Mouse (Mus musculus): ENCODE results near the gene 1810049J17Rik. TPM values are rescaled to one million over a fixed set of nuclear protein-coding genes. Genes with fewer than 3 reads are reported as not detected.
A peak's percentile ranks its signal among the peaks of the same experiment; 100 is the strongest.

1810049J17Rik gene
- total RNA-seq, 2 experiments from 2014 or later: 0.65 TPM; not detected in 1

GRCm38 (mm10) chr15:12314584-12314983 lies 7.1 kb downstream of the 1810049J17Rik start:
- no peak for DNase-seq
- intact Hi-C loops (cut with DNase I): no loop called here

- no peak for DNase-seq
- intact Hi-C loops (cut with DNase I): no loop called here
These were observed 8.4 kb downstream of the 1810049J17Rik start for GRCm38 (mm10) chr15:12313255-12313654.

GRCm38 (mm10) chr15:12311465-12311864 lies 10.2 kb downstream of the 1810049J17Rik start:
- intact Hi-C loops (cut with DNase I): no loop called here
- no peak for DNase-seq

GRCm38 (mm10) chr15:12310676-12311075 lies 11.0 kb downstream of the 1810049J17Rik start:
- no peak for DNase-seq
- intact Hi-C loops (cut with DNase I): no loop called here

- intact Hi-C loops (cut with DNase I): no loop called here
- DNase-seq: no peak
These were observed 13.2 kb downstream of the 1810049J17Rik start for GRCm38 (mm10) chr15:12308539-12308938.

- intact Hi-C loops (cut with DNase I): no loop called here
- DNase-seq: peak in 1 of 2 experiments; percentile 16
These were observed 14.6 kb downstream of the 1810049J17Rik start for GRCm38 (mm10) chr15:12307114-12307513.

- peak; percentile 41 to 43 for DNase-seq
- intact Hi-C loops (cut with DNase I): no loop called here
These were observed 15.3 kb downstream of the 1810049J17Rik start for GRCm38 (mm10) chr15:12306188-12307071.

- intact Hi-C loops (cut with DNase I): no loop called here
- no peak for DNase-seq
These were observed 19.9 kb downstream of the 1810049J17Rik start for GRCm38 (mm10) chr15:12301771-12302170.

- DNase-seq: no peak
- intact Hi-C loops (cut with DNase I): no loop called here
These were observed 23.4 kb downstream of the 1810049J17Rik start for GRCm38 (mm10) chr15:12298231-12298737.

- intact Hi-C loops (cut with DNase I): no loop called here
- no peak for DNase-seq
These were observed 25.5 kb downstream of the 1810049J17Rik start for GRCm38 (mm10) chr15:12296228-12296627.

- intact Hi-C loops (cut with DNase I): no loop called here
- DNase-seq: no peak
These were observed 29.9 kb downstream of the 1810049J17Rik start for GRCm38 (mm10) chr15:12291757-12292156.

GRCm38 (mm10) chr15:12290330-12290729 lies 31.4 kb downstream of the 1810049J17Rik start:
- DNase-seq: no peak
- intact Hi-C loops (cut with DNase I): no loop called here

GRCm38 (mm10) chr15:12285535-12285809 lies 36.2 kb downstream of the 1810049J17Rik start:
- no peak for DNase-seq

GRCm38 (mm10) chr15:12284794-12285534 lies 36.7 kb downstream of the 1810049J17Rik start:
- intact Hi-C loops (cut with DNase I): no loop called here
- DNase-seq: peak; percentile 16 to 25

More at GRCm38 (mm10) chr15:12285535-12285809, 36.2 kb downstream of the 1810049J17Rik start:
- intact Hi-C loops (cut with DNase I): no loop called here

GRCm38 (mm10) chr15:12279816-12280215 lies 41.9 kb downstream of the 1810049J17Rik start:
- intact Hi-C loops (cut with DNase I): loop anchor here (10.0 kb wide), 1 partner anchor 515 kb away; no protein-coding TSS in a partner anchor
- DNase-seq: no peak

- intact Hi-C loops (cut with DNase I): loop anchor here (10.0 kb wide), 1 partner anchor 520 kb away; no protein-coding TSS in a partner anchor
- DNase-seq: no peak
These were observed 46.5 kb downstream of the 1810049J17Rik start for GRCm38 (mm10) chr15:12275091-12275623.

- intact Hi-C loops (cut with DNase I): loop anchor here (10.0 kb wide), 1 partner anchor 521 kb away; no protein-coding TSS in a partner anchor
- no peak for DNase-seq
These were observed 47.5 kb downstream of the 1810049J17Rik start for GRCm38 (mm10) chr15:12274053-12274769.

- intact Hi-C loops (cut with DNase I): loop anchor here (10.0 kb wide), 1 partner anchor 521 kb away; no protein-coding TSS in a partner anchor
- DNase-seq: no peak
These were observed 48.2 kb downstream of the 1810049J17Rik start for GRCm38 (mm10) chr15:12273325-12274052.
